Mouse (Mus musculus) kidney, postnatal 10 days (tissue): Measurements from ENCODE around the gene Tubd1.

Experiments used
- DNase-seq: peaks from one replicate; pipeline ENCODE4 v3.0.0; 2021; ENCODE audit warnings: mixed read lengths

Gene Tubd1

GRCm38 (mm10) chr11:86602116-86602515 lies 57.3 kb downstream of the Tubd1 start:
- DNase-seq = no peak

- DNase-seq = no peak
Measured at GRCm38 (mm10) chr11:86603719-86604118, 58.9 kb downstream of the Tubd1 start.

GRCm38 (mm10) chr11:86604289-86604688 lies 59.5 kb downstream of the Tubd1 start:
- no peak for DNase-seq

DNA sequence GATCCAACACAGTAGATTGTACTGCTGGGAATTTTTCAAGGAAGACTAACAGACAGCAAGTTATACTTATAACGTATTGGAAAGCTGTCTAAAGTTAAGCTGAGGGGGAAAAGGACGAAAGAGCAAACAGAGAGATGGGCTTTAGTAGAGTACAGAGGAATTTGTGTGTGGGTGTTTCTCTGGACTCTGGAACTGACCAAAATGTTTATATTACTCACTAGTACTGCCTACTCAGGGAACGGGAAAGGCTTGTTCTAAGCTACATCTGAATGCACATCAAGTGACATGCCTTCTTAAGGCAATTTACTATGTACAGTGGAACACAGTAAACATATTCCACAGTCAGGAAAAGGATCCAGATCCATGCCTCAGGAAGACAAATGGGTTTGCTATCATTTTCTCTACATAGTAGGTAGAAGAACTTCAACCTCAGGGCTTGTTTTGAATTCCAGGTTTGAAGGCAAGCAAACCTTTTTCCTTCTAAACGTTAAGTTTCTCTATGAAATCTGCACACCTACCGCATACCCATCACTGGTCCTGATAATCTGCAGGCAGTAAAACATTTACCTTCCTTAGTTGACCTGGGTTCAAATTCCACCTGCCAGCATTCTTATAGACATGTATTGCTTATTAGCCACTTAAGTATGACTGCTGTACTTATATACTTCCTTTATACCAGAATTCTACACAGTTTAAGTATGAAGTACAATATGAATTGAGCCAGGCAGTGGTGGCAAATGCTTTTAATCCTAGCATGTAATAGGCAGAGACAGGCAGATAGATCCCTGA lies 60.1 kb downstream of the Tubd1 start:
- no peak for DNase-seq

- DNase-seq = no peak
Measured at GRCm38 (mm10) chr11:86606621-86607339, 62.0 kb downstream of the Tubd1 start.

DNA sequence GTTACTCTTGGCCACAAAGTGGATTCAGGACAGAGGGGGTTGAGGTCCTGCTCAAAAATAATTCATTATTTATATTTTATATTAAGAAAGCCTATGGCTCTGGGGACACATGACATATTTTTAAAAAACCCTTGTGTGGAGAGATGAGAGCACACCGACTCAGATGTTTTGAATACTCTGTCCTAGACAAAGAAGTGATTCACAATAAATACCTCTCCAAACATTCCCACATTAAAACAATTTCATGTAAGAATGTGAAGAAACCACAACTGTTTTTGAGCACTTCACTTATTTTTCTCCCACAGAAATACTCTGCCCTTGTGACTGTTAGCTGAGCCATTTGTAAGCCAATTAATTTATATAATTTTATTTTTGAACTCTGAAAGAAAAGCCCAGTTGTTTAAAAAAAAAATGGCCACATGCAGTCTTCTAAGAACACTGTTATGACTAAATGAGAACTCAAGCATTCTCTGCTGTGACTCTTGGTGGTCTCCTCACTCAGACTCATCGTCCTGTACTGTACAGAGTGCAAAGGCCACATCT lies 63.1 kb downstream of the Tubd1 start:
- DNase-seq = no peak

GRCm38 (mm10) chr11:86610239-86610638 lies 65.4 kb downstream of the Tubd1 start:
- DNase-seq = no peak

DNA sequence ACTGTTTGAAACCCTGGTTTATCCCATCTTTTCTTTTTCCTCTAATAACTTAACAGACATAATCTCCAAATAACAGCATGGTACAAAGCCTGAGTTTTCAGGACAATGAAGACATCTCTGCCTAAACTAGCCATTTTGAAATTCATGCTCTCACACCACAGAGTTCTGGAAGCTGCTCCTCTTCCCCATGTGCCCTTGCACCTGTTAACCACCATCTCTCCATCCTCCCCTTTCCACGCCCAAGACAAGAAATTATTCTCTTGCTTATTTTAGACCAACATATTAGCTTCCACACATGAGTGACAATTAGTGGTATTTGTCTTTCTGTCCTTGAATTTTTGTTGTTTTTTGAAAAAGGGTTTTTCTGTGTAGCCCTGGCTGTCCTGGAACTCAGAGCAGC lies 67.2 kb downstream of the Tubd1 start:
- DNase-seq = no peak

DNA sequence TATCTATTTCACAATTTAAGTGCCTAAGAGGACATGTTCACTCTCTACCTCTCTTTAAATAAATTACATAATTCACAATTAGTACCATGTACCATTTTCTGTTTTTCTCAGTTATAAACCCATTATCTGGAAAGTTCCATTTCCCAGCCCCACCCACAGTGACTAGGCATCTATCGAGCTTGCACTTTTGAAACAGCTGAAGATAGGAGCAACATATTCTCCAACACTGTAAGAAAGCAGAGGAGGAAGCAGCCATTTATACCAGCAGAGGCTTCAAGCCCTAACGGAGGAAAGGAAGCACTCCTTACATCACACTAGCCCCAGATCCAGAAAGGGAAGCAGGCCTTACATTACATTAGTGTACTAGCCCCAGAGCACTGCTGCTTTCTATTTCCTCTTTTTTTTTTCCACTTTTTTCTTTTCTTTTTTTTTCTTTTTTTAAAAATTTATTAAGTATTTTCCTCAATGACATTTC lies 69.3 kb downstream of the Tubd1 start:
- no peak for DNase-seq

DNA sequence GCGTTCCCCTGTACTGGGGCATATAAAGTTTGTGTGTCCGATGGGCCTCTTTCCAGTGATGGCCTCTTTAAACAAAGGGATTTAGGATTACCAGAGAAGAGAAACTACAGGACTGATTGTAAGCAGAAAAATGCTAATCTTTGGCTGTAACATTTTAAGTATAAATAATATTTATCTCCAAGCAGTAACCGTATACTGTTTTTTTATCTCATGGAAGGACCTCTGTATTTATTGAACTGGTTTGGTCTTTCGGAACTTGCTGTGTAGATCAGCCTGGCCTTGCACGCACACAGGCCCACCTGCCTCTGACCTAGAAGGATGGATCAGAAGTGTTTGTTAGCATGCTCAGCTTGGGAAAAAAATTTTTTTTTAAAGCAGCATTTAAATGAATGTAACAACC lies 69.8 kb downstream of the Tubd1 start:
- DNase-seq = no peak
